8 mouse cellular contexts compared by ENCODE assay signal in genomic region chr4:62208696-62209380, GRCm38 (mm10). TPM values are rescaled to one million over a fixed set of nuclear protein-coding genes. Genes with fewer than 3 reads are reported as not detected.
A peak's percentile ranks its signal among the peaks of the same experiment; 100 is the strongest.
DNase-seq lines count a peak whose midpoint lies in the region; ATAC-seq and TF ChIP-seq lines count a peak whose summit lies in the region.

No protein-coding gene starts in this region.

- intact Hi-C loops in heart, postnatal 25 days (cut with DNase I): loop anchor here (10.0 kb wide), 1 partner anchor 306 kb away; the partner anchor contains the start of gene Alad

- peaks cover 13% of the 10 kb centered on the region for H3K4me1 ChIP-seq in heart, embryonic 15.5 days (replicated peaks)
- 0 out of 2 replicates have a peak, but pooled peaks cover 5% of the 10 kb centered on the region for H3K4me1 ChIP-seq in bone marrow macrophage, adult 2 months (ENCODE audit: control insufficient read depth, insufficient read depth, low read length)
- H3K4me1 ChIP-seq in forebrain, postnatal 0 days (ENCODE audit: insufficient read depth): 0 out of 2 replicates have a peak, but pooled peaks cover 4% of the 10 kb centered on the region
- no peaks in the 10 kb centered on the region for H3K4me1 ChIP-seq in liver, embryonic 15.5 days (replicated peaks)

- no peak for TF ChIP-seq POLR2A in bone marrow macrophage, adult 2 months (IDR thresholded peaks at IDR 0.05; ENCODE audit: borderline replicate concordance, low read depth, low read length)

- peak overlapping the region; percentile 80 for H3K4me3 ChIP-seq in heart, embryonic 15.5 days
- peak overlapping the region; percentile 71 for H3K4me3 ChIP-seq in bone marrow macrophage, adult 2 months (ENCODE audit: insufficient read depth, low read length)
- peak overlapping the region; percentile 82 for H3K4me3 ChIP-seq in forebrain, postnatal 0 days (ENCODE audit: low read depth, low read length)
- peak overlapping the region; percentile 58 for H3K4me3 ChIP-seq in liver, embryonic 15.5 days (replicated peaks)

- no peak for DNase-seq in heart, postnatal 25 days (ENCODE audit: low spot score)
- no peak for DNase-seq in forebrain, postnatal 0 days
- no peak for DNase-seq in thymus, postnatal 0 days (ENCODE audit: low spot score)
- DNase-seq in adrenal gland, postnatal 14 days: no peak
- DNase-seq in adrenal gland, postnatal 4 days (ENCODE audit: low spot score in 2 of 2): no peak

- peak; percentile 20; the same call in 1 of the 2 replicates for ATAC-seq in heart, embryonic 15.5 days (replicated peaks; ENCODE audit: insufficient number of reproducible peaks, insufficient read depth, low FRiP score, low read depth)
- ATAC-seq in forebrain, postnatal 0 days: peak; percentile 32
- no peak for ATAC-seq in liver, embryonic 15.5 days (ENCODE audit: insufficient read depth)

- H3K9ac ChIP-seq in heart, embryonic 15.5 days: peak overlapping the region; percentile 73
- peak overlapping the region; percentile 90 for H3K9ac ChIP-seq in forebrain, postnatal 0 days
- H3K9ac ChIP-seq in liver, embryonic 15.5 days: no peak overlapping the region

- peak overlapping the region; percentile 86 for H3K27ac ChIP-seq in heart, embryonic 15.5 days
- no peak overlapping the region for H3K27ac ChIP-seq in bone marrow macrophage, adult 2 months (ENCODE audit: insufficient read depth, low read depth, low read length)
- peak overlapping the region; percentile 95 for H3K27ac ChIP-seq in forebrain, postnatal 0 days (ENCODE audit: low read depth, low read length)
- peak overlapping the region; percentile 38; the same call in 1 of the 2 replicates for H3K27ac ChIP-seq in liver, embryonic 15.5 days (replicated peaks)

- WGBS in heart, embryonic 15.5 days: 6% methylated on average over 19 of the region's 19 CpGs
- WGBS in forebrain, postnatal 0 days: 4% methylated on average over 19 of the region's 19 CpGs
- 10% methylated on average over 19 of the region's 19 CpGs for WGBS in liver, embryonic 15.5 days (ENCODE audit: insufficient replicate concordance)

- no peaks in the 10 kb centered on the region for H3K9me3 ChIP-seq in heart, embryonic 15.5 days (replicated peaks)
- no peaks in the 10 kb centered on the region for H3K9me3 ChIP-seq in forebrain, postnatal 0 days (ENCODE audit: low read length)
- H3K9me3 ChIP-seq in liver, embryonic 15.5 days (replicated peaks): no peaks in the 10 kb centered on the region

- H3K27me3 ChIP-seq in heart, embryonic 15.5 days: no peaks in the 10 kb centered on the region
- H3K27me3 ChIP-seq in forebrain, postnatal 0 days (ENCODE audit: insufficient read depth, low read length): no peaks in the 10 kb centered on the region
- H3K27me3 ChIP-seq in liver, embryonic 15.5 days: peaks cover 24% of the 10 kb centered on the region

- TF ChIP-seq CTCF in bone marrow macrophage, adult 2 months (IDR thresholded peaks at IDR 0.05; ENCODE audit: low read depth, low read length): no peak
- TF ChIP-seq CTCF in forebrain, postnatal 0 days (IDR thresholded peaks at IDR 0.05; ENCODE audit: low read depth): no peak; the same call in 1 of the 2 replicates

- peak overlapping the region; percentile 64 for H3K4me2 ChIP-seq in heart, embryonic 15.5 days
- peak overlapping the region; percentile 60 for H3K4me2 ChIP-seq in forebrain, postnatal 0 days (ENCODE audit: low read depth)
- H3K4me2 ChIP-seq in liver, embryonic 15.5 days: peak overlapping the region; percentile 50

- H3K36me3 ChIP-seq in heart, embryonic 15.5 days: peaks cover 2% of the 10 kb centered on the region
- peaks cover 1% of the 10 kb centered on the region for H3K36me3 ChIP-seq in forebrain, postnatal 0 days (ENCODE audit: insufficient read depth)
- H3K36me3 ChIP-seq in liver, embryonic 15.5 days (replicated peaks): no peaks in the 10 kb centered on the region

RNA-seq across cellular contexts. Expression of gene Zfp37, which starts 22.0 kb away (rescaled TPM):
- polyA plus RNA-seq in heart, embryonic 15.5 days (2015; fragmentation: Nextera tagmentation; extraction: Ambion mirVana): 5.3 and 6.0 TPM in 2 replicates
- 1 to 10 TPM; 1.7 to 2.1 TPM for total RNA-seq in heart, postnatal 25 days (2021)
- polyA plus RNA-seq in bone marrow macrophage, adult 2 months (2012; ENCODE audit: insufficient read depth, insufficient read length, missing spikeins): not detected in 2 replicates
- total RNA-seq in forebrain, postnatal 0 days (2014; rRNA removed): 24.2 and 30.1 TPM in 2 replicates
- polyA plus RNA-seq in forebrain, postnatal 0 days (2015; fragmentation: Nextera tagmentation; extraction: Ambion mirVana): 11.2 and 14.6 TPM in 2 replicates
- 0.31 and 0.43 TPM in 2 replicates for polyA plus RNA-seq in liver, embryonic 15.5 days (2015; fragmentation: Nextera tagmentation; extraction: Ambion mirVana)
- 0.59 and 0.68 TPM in 2 replicates for polyA plus RNA-seq in thymus, postnatal 0 days (2015; fragmentation: Nextera tagmentation; extraction: Ambion mirVana)
- total RNA-seq in adrenal gland, postnatal 14 days (2021): 5.2 and 6.9 TPM in 2 replicates
- 10 to 100 TPM; 11.3 to 12.3 TPM for total RNA-seq in adrenal gland, postnatal 4 days (2021)

RNA-seq across cellular contexts. Expression of gene Slc31a2, which starts 53.5 kb away (rescaled TPM):
- 22.2 and 27.3 TPM in 2 replicates for polyA plus RNA-seq in heart, embryonic 15.5 days (2015; fragmentation: Nextera tagmentation; extraction: Ambion mirVana)
- total RNA-seq in heart, postnatal 25 days (2021): 10 to 100 TPM; 19.9 to 22.6 TPM
- 72.9 and 73.7 TPM in 2 replicates for polyA plus RNA-seq in bone marrow macrophage, adult 2 months (2012; ENCODE audit: insufficient read depth, insufficient read length, missing spikeins)
- total RNA-seq in forebrain, postnatal 0 days (2014; rRNA removed): 11.3 and 15.8 TPM in 2 replicates
- polyA plus RNA-seq in forebrain, postnatal 0 days (2015; fragmentation: Nextera tagmentation; extraction: Ambion mirVana): 5.3 and 10.9 TPM in 2 replicates
- polyA plus RNA-seq in liver, embryonic 15.5 days (2015; fragmentation: Nextera tagmentation; extraction: Ambion mirVana): 9.1 and 9.8 TPM in 2 replicates
- polyA plus RNA-seq in thymus, postnatal 0 days (2015; fragmentation: Nextera tagmentation; extraction: Ambion mirVana): 9.5 and 10.7 TPM in 2 replicates
- total RNA-seq in adrenal gland, postnatal 14 days (2021): 17.7 and 19.5 TPM in 2 replicates
- total RNA-seq in adrenal gland, postnatal 4 days (2021): 10 to 100 TPM; 26.3 to 27.6 TPM

RNA-seq across cellular contexts. Expression of gene Mup21, which starts 58.2 kb away (rescaled TPM):
- not detected in 2 replicates for polyA plus RNA-seq in heart, embryonic 15.5 days (2015; fragmentation: Nextera tagmentation; extraction: Ambion mirVana)
- total RNA-seq in heart, postnatal 25 days (2021): not detected
- polyA plus RNA-seq in bone marrow macrophage, adult 2 months (2012; ENCODE audit: insufficient read depth, insufficient read length, missing spikeins): not detected in 2 replicates
- total RNA-seq in forebrain, postnatal 0 days (2014; rRNA removed): not detected in 2 replicates
- polyA plus RNA-seq in forebrain, postnatal 0 days (2015; fragmentation: Nextera tagmentation; extraction: Ambion mirVana): not detected in 2 replicates
- 0.18 TPM in 1 of 2 replicates, not detected in the other for polyA plus RNA-seq in liver, embryonic 15.5 days (2015; fragmentation: Nextera tagmentation; extraction: Ambion mirVana)
- not detected in 2 replicates for polyA plus RNA-seq in thymus, postnatal 0 days (2015; fragmentation: Nextera tagmentation; extraction: Ambion mirVana)
- not detected in 2 replicates for total RNA-seq in adrenal gland, postnatal 14 days (2021)
- not detected for total RNA-seq in adrenal gland, postnatal 4 days (2021)
